Mouse (Mus musculus) thymus, adult 2 months (tissue): ENCODE measurements around the gene Ttll5. TPM values are rescaled to one million over a fixed set of nuclear protein-coding genes. Genes with fewer than 3 reads are reported as not detected.

ENCODE experiments used
- DNase-seq: peaks from one replicate; pipeline ENCODE4 v3.0.0; 2021
- H3K27ac ChIP-seq: fragments of 200-500 bp; 2 replicates; pipeline ENCODE4 v1.5.1; 2012; ENCODE audit warnings: low read length, control low read depth; ENCODE audit not compliant: control insufficient read depth, insufficient read depth
- H3K27me3 ChIP-seq: fragments of 200-500 bp; 2 replicates; pipeline ENCODE4 v1.6.1; 2012; ENCODE audit warnings: mild to moderate bottlenecking, low read length, moderate library complexity, mixed read lengths; ENCODE audit not compliant: control insufficient read depth, insufficient read depth
- H3K36me3 ChIP-seq: fragments of 200-500 bp; 2 replicates; pipeline ENCODE4 v1.6.1; 2012; ENCODE audit warnings: mild to moderate bottlenecking, low read length, moderate library complexity; ENCODE audit not compliant: control insufficient read depth, insufficient read depth
- H3K4me1 ChIP-seq: fragments of 200-500 bp; replicated peaks from 2 replicates; pipeline ENCODE4 v1.6.1; 2012; ENCODE audit warnings: low read length; ENCODE audit not compliant: control insufficient read depth, insufficient read depth
- H3K4me3 ChIP-seq: fragments of 200-500 bp; 2 replicates; pipeline ENCODE4 v1.5.1; 2012; ENCODE audit warnings: mild to moderate bottlenecking, low read length, control low read depth, moderate library complexity; ENCODE audit not compliant: control insufficient read depth, insufficient read depth
- CTCF ChIP-seq: fragments of 200-500 bp; IDR thresholded peaks from 2 replicates; pipeline ENCODE4 v1.5.1; 2012; ENCODE audit warnings: mild to moderate bottlenecking, control low read depth, low read length, moderate library complexity, borderline replicate concordance; ENCODE audit not compliant: control insufficient read depth, poor library complexity, insufficient read depth; ENCODE audit errors: extremely low read depth
- POLR2A ChIP-seq: fragments of 200-500 bp; IDR thresholded peaks from 2 replicates; pipeline ENCODE4 v1.6.1; 2012; ENCODE audit warnings: mild to moderate bottlenecking, low read length, control low read depth, moderate library complexity; ENCODE audit not compliant: control insufficient read depth, poor library complexity, insufficient read depth; ENCODE audit errors: extremely low read depth
- WGBS: fragments of 180-500 bp; shearing (Covaris S2); methylation state at CpG from one replicate; pipeline ENCODE4 v1.1.7; 2018; 5-methylcytosine and 5-hydroxymethylcytosine counted together
- polyA plus RNA-seq: library from polyadenylated mRNA; depleted of rRNA; stranded (reverse); fragments of >200 nt; gene quantifications from 2 replicates; pipeline ENCODE4 v1.2.3, GENCODE M21; 2012

Gene Ttll5
- polyA plus RNA-seq, 1 experiment, result 20.2 TPM

GRCm38 (mm10) chr12:85959822-85960501, 135.5 kb downstream of the Ttll5 start:
- Histone ChIP-seq H3K4me1 (peaks cover 20% of the 10 kb centered on the region), H3K4me3 (no peak overlapping the region), H3K27ac (no peak overlapping the region), H3K36me3 (no peaks in the 10 kb centered on the region), H3K27me3 (no peaks in the 10 kb centered on the region)
- TF ChIP-seq POLR2A (no peak), CTCF (no peak)
- WGBS, result 96% methylated on average over 10 of the region's 10 CpGs
- no peak for DNase-seq

- peaks cover 20% of the 10 kb centered on the region for H3K4me1 ChIP-seq
- DNase-seq, result no peak
- H3K36me3 ChIP-seq, result no peaks in the 10 kb centered on the region
- WGBS, result 87% methylated on average over 4 of the region's 4 CpGs
- no peak overlapping the region for H3K4me3 ChIP-seq
- H3K27me3 ChIP-seq, result no peaks in the 10 kb centered on the region
- H3K27ac ChIP-seq, result no peak overlapping the region
- TF ChIP-seq CTCF, result no peak
- no peak for TF ChIP-seq POLR2A
Measured at GRCm38 (mm10) chr12:85960699-85961098, 136.2 kb downstream of the Ttll5 start.

- Histone ChIP-seq H3K27ac (no peak overlapping the region), H3K27me3 (no peaks in the 10 kb centered on the region), H3K36me3 (no peaks in the 10 kb centered on the region), H3K4me3 (no peak overlapping the region), H3K4me1 (peaks cover 18% of the 10 kb centered on the region)
- DNase-seq, result no peak
- TF ChIP-seq POLR2A (no peak), CTCF (no peak)
- 88% methylated on average over 2 of the region's 2 CpGs for WGBS
Measured at GRCm38 (mm10) chr12:85963160-85963559, 138.7 kb downstream of the Ttll5 start.

GRCm38 (mm10) chr12:85963699-85964098, 139.2 kb downstream of the Ttll5 start:
- TF ChIP-seq CTCF, result no peak
- 0 out of 2 replicates have a peak, but pooled peaks have one; percentile 5 for TF ChIP-seq POLR2A
- DNase-seq, result peak; percentile 24

GRCm38 (mm10) chr12:85964436-85964835, 140.0 kb downstream of the Ttll5 start:
- H3K4me3 ChIP-seq, result no peak overlapping the region
- DNase-seq, result no peak
- peaks cover 25% of the 10 kb centered on the region for H3K4me1 ChIP-seq
- H3K36me3 ChIP-seq, result no peaks in the 10 kb centered on the region
- TF ChIP-seq CTCF (no peak), POLR2A (no peak)
- H3K27ac ChIP-seq, result no peak overlapping the region
- no peaks in the 10 kb centered on the region for H3K27me3 ChIP-seq
- WGBS, result 47% methylated on average over 3 of the region's 3 CpGs

More at GRCm38 (mm10) chr12:85963699-85964098, 139.2 kb downstream of the Ttll5 start:
- H3K4me1 ChIP-seq, result peaks cover 20% of the 10 kb centered on the region
- H3K27me3 ChIP-seq, result no peaks in the 10 kb centered on the region
- no peak overlapping the region for H3K27ac ChIP-seq
- 29% methylated on average over 11 of the region's 11 CpGs for WGBS
- H3K4me3 ChIP-seq, result no peak overlapping the region
- no peaks in the 10 kb centered on the region for H3K36me3 ChIP-seq

- Histone ChIP-seq H3K27ac (no peak overlapping the region), H3K36me3 (no peaks in the 10 kb centered on the region), H3K27me3 (no peaks in the 10 kb centered on the region), H3K4me1 (peaks cover 48% of the 10 kb centered on the region), H3K4me3 (no peak overlapping the region)
- no peak for TF ChIP-seq CTCF
- no peak for TF ChIP-seq POLR2A
- DNase-seq, result no peak
Measured at GRCm38 (mm10) chr12:85967812-85968211, 143.4 kb downstream of the Ttll5 start.
